Mouse (Mus musculus) 416B (cell line): Measurements from ENCODE around the gene Fbxo47.
"Not testable (repeated sequence)": the region's sequence is repeated elsewhere in the genome, so short reads cannot be mapped to it uniquely, and the experiment has no call there.

ENCODE experiments used
- DNase-seq: peaks from one replicate; pipeline ENCODE4 v3.0.0; 2011; ENCODE audit warnings: low read depth

Gene Fbxo47

GRCm38 (mm10) chr11:97877341-97877740, 6.6 kb downstream of the Fbxo47 start:
- no peak for DNase-seq

DNA sequence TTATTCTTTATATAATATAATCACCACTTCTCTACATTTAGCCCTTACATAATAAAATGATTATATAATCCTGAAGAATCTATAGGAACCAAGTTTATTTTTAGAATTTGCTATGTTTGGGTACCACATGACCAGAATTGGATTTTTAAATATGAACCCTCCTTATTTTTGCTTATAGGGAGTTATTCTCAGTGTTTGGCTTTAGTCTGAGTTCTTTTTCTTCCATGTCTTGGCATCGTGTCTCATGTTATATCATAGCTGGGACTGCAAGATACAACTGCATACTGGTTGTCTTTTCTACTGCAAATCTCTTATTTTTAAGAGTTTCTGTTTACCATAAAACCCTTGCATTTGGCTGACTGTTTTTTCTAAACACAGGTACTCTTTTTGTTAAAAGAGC, 9.6 kb downstream of the Fbxo47 start:
- DNase-seq = no peak

GRCm38 (mm10) chr11:97872378-97872777, 11.6 kb downstream of the Fbxo47 start:
- DNase-seq = not testable (repeated sequence)

DNA sequence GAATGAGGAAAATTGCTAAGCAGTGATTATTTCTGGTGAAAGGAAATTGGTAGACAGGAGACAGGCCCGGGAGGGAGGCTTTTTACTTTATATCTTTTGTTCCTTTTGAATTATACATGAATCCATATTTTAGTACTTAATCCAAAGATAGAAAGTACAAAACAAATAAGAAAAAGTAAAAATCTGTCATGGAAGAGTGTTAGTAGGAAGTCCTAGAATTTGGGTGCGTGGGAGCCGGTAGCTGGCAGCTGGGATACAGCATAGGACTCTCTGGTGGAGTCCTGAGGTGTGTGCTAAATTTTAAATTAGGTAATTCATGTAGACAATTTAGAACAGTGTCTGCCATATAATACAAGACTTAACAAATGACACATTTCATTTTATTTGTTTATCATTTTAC, 16.4 kb downstream of the Fbxo47 start:
- DNase-seq = no peak

- DNase-seq = no peak
Measured at GRCm38 (mm10) chr11:97866091-97866888, 17.7 kb downstream of the Fbxo47 start.

DNA sequence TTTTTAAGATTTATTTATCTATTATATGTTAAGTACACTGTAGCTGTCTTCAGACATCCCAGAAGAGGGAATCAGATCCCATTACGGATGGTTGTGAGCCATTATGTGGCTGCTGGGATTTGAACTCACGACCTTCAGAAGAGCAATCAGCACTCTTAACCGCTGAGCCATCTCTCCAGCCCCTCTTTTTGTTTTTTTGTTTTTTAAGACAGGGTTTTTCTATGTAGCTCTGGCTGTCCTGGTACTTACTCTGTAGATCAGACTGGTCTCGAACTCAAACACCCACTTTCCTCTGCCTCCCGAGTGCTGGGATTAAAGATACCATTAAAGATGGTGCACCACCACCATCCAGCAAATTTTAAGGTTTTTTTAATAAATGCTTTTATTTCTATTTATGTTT, 18.5 kb downstream of the Fbxo47 start:
- no peak for DNase-seq

- DNase-seq = no peak
Measured at GRCm38 (mm10) chr11:97862148-97862547, 21.8 kb downstream of the Fbxo47 start.

DNA sequence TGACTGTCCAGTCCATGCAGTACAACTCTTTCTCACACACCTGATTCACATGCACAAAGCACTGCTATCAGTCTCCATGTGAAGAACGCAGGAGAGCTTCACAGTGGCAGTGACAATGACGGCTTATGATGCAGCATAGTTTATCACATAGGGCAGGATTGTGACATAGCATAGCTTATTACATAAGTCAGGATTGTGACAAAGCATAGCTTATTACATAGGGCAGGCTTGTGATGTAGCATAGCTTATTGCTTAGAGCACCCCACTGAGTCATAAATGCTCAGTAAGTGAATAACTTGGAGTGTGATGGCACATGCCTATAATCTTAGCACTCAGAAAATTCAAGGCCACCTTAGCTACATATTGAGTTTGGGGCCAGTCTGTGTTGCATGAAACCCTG, 28.5 kb downstream of the Fbxo47 start:
- DNase-seq = peak; percentile 44

DNA sequence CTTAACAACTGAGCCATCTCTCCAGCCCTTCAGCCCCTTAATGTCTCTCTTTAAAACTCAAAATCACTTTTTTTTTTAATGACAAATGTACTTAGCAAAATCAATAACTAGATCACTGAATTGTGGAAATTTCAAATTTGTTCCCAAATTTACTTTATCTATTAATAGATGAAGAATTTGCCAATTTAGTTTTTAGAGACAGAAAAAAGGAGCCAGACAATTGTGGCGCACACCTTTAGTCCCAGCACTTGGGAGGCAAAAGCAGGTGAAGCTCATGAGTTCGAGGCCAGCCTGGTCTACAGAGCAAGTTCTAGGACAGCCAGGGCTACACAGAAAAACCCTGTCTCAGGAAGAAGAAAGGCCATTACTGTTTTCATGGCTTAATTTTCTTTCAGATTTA, 32.4 kb downstream of the Fbxo47 start:
- DNase-seq = no peak

- DNase-seq = peak; percentile 82
Measured at GRCm38 (mm10) chr11:97850367-97850766, 33.6 kb downstream of the Fbxo47 start.

DNA sequence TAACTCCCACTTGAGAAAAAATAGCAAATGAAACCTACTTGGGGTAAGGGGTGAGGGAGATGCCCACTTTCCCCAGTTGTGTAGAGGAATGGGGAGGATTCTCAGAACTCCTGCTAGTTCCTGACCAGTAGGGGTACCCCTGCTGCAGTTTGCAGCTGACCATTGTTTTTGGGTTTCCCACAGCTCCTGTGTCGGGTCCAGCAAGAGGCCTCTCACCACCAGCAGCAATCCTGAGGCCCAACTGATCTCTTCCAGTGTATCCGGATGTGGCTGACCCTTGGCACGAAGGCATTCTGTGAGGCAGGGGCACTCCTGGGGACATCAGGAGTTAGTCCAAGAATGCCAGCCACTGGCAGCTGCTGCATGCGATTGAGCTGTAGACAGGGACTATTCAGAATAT, 42.0 kb downstream of the Fbxo47 start:
- DNase-seq = no peak

DNA sequence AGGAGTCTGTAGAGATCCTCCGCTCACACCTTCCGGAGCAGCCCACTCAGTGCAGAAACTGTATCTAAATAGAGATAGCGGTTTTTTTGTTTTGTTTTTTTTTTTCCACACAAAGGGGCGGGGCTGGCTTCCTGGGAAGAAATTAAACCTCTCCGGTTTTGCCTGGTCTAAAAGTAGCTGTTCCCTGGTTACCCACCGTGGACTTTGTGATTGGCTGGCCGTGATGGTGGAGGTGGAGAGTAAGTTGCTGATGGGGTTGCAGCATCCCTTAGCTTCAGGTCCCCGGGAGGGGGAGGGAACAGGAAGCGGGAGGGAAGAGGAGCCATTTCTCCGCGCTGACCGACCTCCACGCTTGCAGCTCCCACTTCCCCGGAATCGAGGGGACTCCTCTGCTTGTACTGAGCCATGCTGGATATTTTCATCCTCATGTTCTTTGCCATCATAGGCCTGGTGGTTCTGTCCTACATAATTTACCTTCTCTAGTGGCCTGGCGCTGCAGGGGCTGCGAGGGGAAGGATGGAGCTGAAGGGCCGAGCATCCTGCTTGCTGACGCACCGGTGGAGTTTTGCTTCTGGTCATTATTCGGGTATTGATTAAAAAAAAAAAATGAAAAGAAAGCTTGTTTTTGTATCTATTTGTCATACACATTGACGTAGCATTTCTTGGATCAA, 42.8 kb downstream of the Fbxo47 start:
- DNase-seq = no peak

DNA sequence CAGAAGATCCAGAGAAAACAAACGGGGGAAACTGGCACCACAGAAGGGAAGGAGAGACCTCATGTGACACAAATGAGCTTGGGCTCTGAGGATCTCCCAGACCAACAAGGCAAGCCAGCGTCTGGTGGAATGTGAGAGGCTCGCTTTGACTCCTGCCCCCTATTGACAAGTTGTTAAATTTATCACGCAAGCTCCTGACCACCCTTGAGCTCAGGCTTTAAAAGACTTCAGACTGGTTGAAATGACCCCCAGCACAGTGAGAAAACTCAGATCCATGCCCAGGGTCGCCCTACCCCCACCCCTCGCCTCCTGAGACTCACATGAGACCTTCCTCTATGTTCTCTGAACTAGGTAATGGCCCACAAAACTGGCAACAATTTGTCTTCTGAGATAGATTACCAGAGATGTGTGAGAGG, 43.4 kb downstream of the Fbxo47 start, which contains the start of gene B230217C12Rik:
TSS of gene B230217C12Rik (plus strand) at position 242 of the 416 bp plus-strand sequence.
- DNase-seq = no peak

DNA sequence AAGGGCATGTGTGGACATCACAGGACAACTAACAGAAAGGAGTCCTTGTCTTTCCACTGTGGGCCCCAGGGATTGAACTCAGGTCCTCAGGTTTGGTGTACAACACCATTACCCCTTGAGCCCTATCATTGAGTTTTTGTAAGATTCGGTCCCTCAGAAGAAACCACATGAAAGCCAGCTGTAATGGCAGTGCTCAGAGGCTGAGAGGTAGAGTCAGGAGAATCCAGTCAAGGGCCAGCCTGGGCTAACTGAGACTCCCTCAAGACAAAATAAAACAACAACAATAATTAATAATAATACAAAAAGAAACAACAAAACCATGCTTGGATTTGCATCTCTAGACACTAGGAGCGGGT, 43.8 kb downstream of the Fbxo47 start:
- no peak for DNase-seq

- DNase-seq = no peak
Measured at GRCm38 (mm10) chr11:97839441-97840134, 44.4 kb downstream of the Fbxo47 start.

DNA sequence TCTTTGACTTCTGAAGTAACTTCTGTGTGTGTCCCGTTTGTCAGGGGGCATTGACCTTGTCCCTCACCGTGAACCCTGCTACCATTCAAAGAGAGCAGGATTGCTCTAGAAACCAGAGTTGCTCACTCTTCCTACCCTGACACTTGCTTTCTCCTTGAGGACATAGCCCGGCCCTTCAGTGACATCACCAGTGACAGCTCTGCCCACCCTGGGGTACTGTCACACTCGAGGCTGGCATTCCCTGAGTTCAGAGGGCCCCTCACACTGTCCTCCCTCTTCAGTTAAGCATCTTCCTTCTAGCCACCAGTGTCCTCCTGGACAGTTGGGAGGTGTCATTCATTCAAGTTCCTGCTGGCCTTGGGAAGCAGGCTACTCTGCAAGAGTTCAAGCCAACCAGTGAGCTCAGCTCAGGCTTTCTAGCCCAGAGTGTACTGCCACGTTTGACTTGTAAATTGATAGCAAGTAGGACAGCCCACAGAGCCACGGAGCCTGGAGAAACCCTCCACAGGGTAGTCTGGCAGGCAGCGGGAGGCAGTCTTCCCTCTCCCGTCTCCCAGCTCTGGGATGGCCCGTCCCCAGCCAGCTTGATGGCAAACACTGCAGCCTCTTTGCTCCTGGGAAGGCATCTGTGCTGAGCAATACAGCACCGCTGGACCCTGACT, 45.0 kb downstream of the Fbxo47 start:
- no peak for DNase-seq

DNA sequence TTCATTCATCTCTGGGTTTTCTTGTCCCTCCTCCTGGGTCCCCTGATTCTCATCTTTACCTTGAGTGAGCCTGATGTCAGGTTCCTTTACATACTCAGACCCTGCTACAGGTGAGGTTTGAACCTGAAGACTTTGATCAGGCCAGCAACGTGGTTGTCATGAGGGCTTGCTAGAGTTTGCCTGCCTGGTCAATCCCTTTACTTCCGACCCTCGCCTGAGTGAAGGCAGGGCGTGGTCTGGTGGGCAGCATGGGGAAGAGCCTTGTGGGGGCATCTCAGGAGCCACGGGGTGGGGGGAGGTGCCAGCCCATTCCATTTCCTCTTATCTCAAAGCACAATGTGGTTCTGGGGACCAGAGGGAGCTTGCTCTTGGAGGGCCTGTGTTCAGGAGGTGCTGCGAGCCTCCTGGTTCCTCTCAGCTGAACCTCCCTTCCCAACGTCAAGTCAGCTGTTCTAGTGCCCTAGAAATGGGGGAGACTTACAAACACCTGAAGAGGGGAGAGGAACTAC, 46.3 kb downstream of the Fbxo47 start:
- no peak for DNase-seq

GRCm38 (mm10) chr11:97837051-97837450, 46.9 kb downstream of the Fbxo47 start:
- DNase-seq = not testable (repeated sequence)

GRCm38 (mm10) chr11:97836541-97836940, 47.4 kb downstream of the Fbxo47 start:
- no peak for DNase-seq

DNA sequence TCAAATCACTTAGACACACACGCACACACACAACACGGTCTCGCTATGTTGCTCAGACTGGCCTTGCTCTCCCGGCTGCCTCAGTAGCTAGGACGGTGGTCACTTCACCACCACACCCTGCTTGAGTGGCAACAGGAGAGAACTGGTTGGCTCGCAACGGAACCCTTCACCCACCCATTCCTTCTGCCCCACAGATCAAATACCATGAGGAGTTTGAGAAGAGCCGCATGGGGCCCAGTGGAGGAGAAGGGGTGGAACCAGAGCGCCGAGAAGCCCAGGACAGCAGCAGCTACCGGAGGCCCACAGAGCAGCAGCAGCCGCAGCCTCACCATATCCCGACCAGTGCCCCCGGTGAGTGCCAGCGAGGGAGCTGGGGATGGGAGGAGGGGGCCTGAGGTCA, 50.6 kb downstream of the Fbxo47 start:
- no peak for DNase-seq

- no peak for DNase-seq
Measured at GRCm38 (mm10) chr11:97832001-97832400, 52.0 kb downstream of the Fbxo47 start.

GRCm38 (mm10) chr11:97830501-97830900, 53.5 kb downstream of the Fbxo47 start:
- DNase-seq = no peak
